ENCODE assay signal across 11 mouse cellular contexts in the genomic region with DNA sequence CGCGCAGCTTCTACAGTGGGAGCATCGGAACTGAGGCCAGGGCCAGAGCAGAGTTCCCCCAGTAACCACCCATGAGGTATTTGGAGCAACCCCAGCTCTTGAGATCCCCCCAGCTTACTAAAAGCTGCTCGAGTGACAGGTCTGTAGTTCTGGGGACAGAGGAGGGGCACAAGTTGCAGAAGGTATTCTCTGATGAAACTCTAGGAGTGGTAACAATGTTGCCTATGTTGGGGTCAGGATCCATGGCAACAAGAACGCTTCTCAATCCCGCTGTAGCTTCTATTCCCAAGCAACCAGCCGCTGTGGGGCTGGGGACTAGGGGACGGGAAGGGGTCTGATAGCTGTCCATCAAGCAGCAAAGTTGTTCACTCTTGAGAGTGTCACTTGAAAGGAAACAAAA.
DNase-seq lines count a peak whose midpoint lies in the region; ATAC-seq and TF ChIP-seq lines count a peak whose summit lies in the region.
"Had no signal": no experiment of that assay in that cellular context is flagged by ENCODE, and none has a peak within 500 bp of the region (broad histone marks: within the 10 kb centered on the region; RNA-seq: fewer than 3 reads in every experiment).

No protein-coding gene starts in this region.

- no peaks in the 10 kb centered on the region for H3K27me3 ChIP-seq in forebrain, postnatal 0 days (ENCODE audit: insufficient read depth, low read length)
- H3K27me3 ChIP-seq in forebrain, embryonic 14.5 days (replicated peaks; ENCODE audit: control insufficient read depth, insufficient read depth, low read length), result no peaks in the 10 kb centered on the region
- H3K27me3 ChIP-seq in kidney, postnatal 0 days (ENCODE audit: insufficient read depth, low read length), result no peaks in the 10 kb centered on the region
- H3K27me3 ChIP-seq in hindbrain, embryonic 15.5 days, result 0 out of 2 replicates have a peak, but pooled peaks cover 4% of the 10 kb centered on the region
- no peaks in the 10 kb centered on the region for H3K27me3 ChIP-seq in midbrain, postnatal 0 days (ENCODE audit: insufficient read depth, low read length)

- no peak overlapping the region for H3K27ac ChIP-seq in forebrain, postnatal 0 days (ENCODE audit: low read depth, low read length)
- H3K27ac ChIP-seq in forebrain, embryonic 14.5 days (ENCODE audit: low read depth, low read length), result no peak overlapping the region
- H3K27ac ChIP-seq in kidney, postnatal 0 days, result no peak overlapping the region
- no peak overlapping the region for H3K27ac ChIP-seq in hindbrain, embryonic 15.5 days (replicated peaks)
- no peak overlapping the region for H3K27ac ChIP-seq in midbrain, postnatal 0 days (ENCODE audit: low read depth, low read length)
- H3K27ac ChIP-seq: layer of hippocampus, adult 2 months had no signal

- no peaks in the 10 kb centered on the region for H3K9me3 ChIP-seq in forebrain, postnatal 0 days (ENCODE audit: low read length)
- no peaks in the 10 kb centered on the region for H3K9me3 ChIP-seq in forebrain, embryonic 14.5 days (replicated peaks; ENCODE audit: control insufficient read depth, low read length)
- H3K9me3 ChIP-seq in kidney, postnatal 0 days (replicated peaks; ENCODE audit: low read length), result no peaks in the 10 kb centered on the region
- no peaks in the 10 kb centered on the region for H3K9me3 ChIP-seq in hindbrain, embryonic 15.5 days
- no peaks in the 10 kb centered on the region for H3K9me3 ChIP-seq in midbrain, postnatal 0 days (ENCODE audit: low read length)

- no peaks in the 10 kb centered on the region for H3K4me1 ChIP-seq in forebrain, postnatal 0 days (ENCODE audit: insufficient read depth)
- no peaks in the 10 kb centered on the region for H3K4me1 ChIP-seq in forebrain, embryonic 14.5 days (ENCODE audit: control insufficient read depth, insufficient read depth, low read length)
- no peaks in the 10 kb centered on the region for H3K4me1 ChIP-seq in kidney, postnatal 0 days (replicated peaks; ENCODE audit: insufficient read depth, low read length)
- H3K4me1 ChIP-seq in hindbrain, embryonic 15.5 days (replicated peaks), result peaks cover 15% of the 10 kb centered on the region
- H3K4me1 ChIP-seq in midbrain, postnatal 0 days (ENCODE audit: insufficient read depth, low read length), result peaks cover 10% of the 10 kb centered on the region; the same call in 1 of the 2 replicates

- no peak for DNase-seq in forebrain, postnatal 0 days
- DNase-seq in forebrain, embryonic 14.5 days (ENCODE audit: low spot score), result no peak
- DNase-seq in kidney, postnatal 0 days (ENCODE audit: low spot score), result no peak
- no peak for DNase-seq in kidney, adult 9 months
- no peak for DNase-seq in midbrain, postnatal 0 days (ENCODE audit: low spot score)
- DNase-seq: thymus, adult 2 months had no signal

- H3K4me3 ChIP-seq in forebrain, postnatal 0 days (ENCODE audit: low read depth, low read length), result no peak overlapping the region
- H3K4me3 ChIP-seq in forebrain, embryonic 14.5 days (ENCODE audit: low read depth, low read length), result no peak overlapping the region
- no peak overlapping the region for H3K4me3 ChIP-seq in kidney, postnatal 0 days (replicated peaks; ENCODE audit: low read depth, low read length)
- H3K4me3 ChIP-seq in hindbrain, embryonic 15.5 days, result no peak overlapping the region
- no peak overlapping the region for H3K4me3 ChIP-seq in midbrain, postnatal 0 days (ENCODE audit: low read depth, low read length)
- H3K4me3 ChIP-seq: layer of hippocampus, adult 2 months had no signal

- 16% methylated on average over 8 of the region's 8 CpGs for WGBS in forebrain, postnatal 0 days
- WGBS in forebrain, embryonic 14.5 days, result 10% methylated on average over 8 of the region's 8 CpGs
- WGBS in kidney, postnatal 0 days, result 20% methylated on average over 8 of the region's 8 CpGs
- WGBS in hindbrain, embryonic 15.5 days, result 15% methylated on average over 8 of the region's 8 CpGs
- 13% methylated on average over 8 of the region's 8 CpGs for WGBS in midbrain, postnatal 0 days

- H3K4me2 ChIP-seq in forebrain, postnatal 0 days (ENCODE audit: low read depth), result no peak overlapping the region
- H3K4me2 ChIP-seq in forebrain, embryonic 14.5 days (ENCODE audit: low read length), result no peak overlapping the region
- H3K4me2 ChIP-seq in kidney, postnatal 0 days (ENCODE audit: low read length), result no peak overlapping the region
- no peak overlapping the region for H3K4me2 ChIP-seq in hindbrain, embryonic 15.5 days
- peak overlapping the region; percentile 4; the same call in 1 of the 2 replicates for H3K4me2 ChIP-seq in midbrain, postnatal 0 days (ENCODE audit: low read depth, low read length, poor library complexity, severe bottlenecking)

- H3K9ac ChIP-seq in forebrain, postnatal 0 days, result no peak overlapping the region
- no peak overlapping the region for H3K9ac ChIP-seq in forebrain, embryonic 14.5 days (ENCODE audit: low read length)
- H3K9ac ChIP-seq in kidney, postnatal 0 days (ENCODE audit: low read depth, low read length), result 0 out of 2 replicates have a peak overlapping the region, but pooled peaks have one; percentile 13
- H3K9ac ChIP-seq in hindbrain, embryonic 15.5 days, result no peak overlapping the region
- H3K9ac ChIP-seq in midbrain, postnatal 0 days (replicated peaks; ENCODE audit: low read length, poor library complexity, severe bottlenecking), result 0 out of 2 replicates have a peak overlapping the region, but pooled peaks have one; percentile 8

- TF ChIP-seq CTCF in forebrain, postnatal 0 days (IDR thresholded peaks at IDR 0.05; ENCODE audit: low read depth), result no peak
- TF ChIP-seq CTCF in kidney, postnatal 0 days (IDR thresholded peaks at IDR 0.05; ENCODE audit: low read depth), result no peak
- no peak for TF ChIP-seq CTCF in midbrain, postnatal 0 days (IDR thresholded peaks at IDR 0.05)

- ATAC-seq in forebrain, postnatal 0 days, result peak; percentile 47
- no peak for ATAC-seq in forebrain, embryonic 14.5 days
- ATAC-seq in kidney, postnatal 0 days (replicated peaks; ENCODE audit: low FRiP score, low read depth), result no peak
- ATAC-seq in hindbrain, embryonic 15.5 days (ENCODE audit: low FRiP score, low read depth), result peak; percentile 34; the same call in 1 of the 2 replicates
- ATAC-seq in midbrain, postnatal 0 days (ENCODE audit: low FRiP score), result peak; percentile 38
- no peak; the same call in 1 of the 2 replicates for ATAC-seq in frontal cortex, adult (ENCODE audit: low TSS enrichment)
- no peak for ATAC-seq in erythroid progenitor cell, adult 5-6 weeks (replicated peaks; ENCODE audit: low FRiP score, poor library complexity, severe bottlenecking)
- ATAC-seq: inflammation-experienced regulatory T-cells, adult 6 months had no signal

- H3K36me3 ChIP-seq in forebrain, postnatal 0 days (ENCODE audit: insufficient read depth), result no peaks in the 10 kb centered on the region
- H3K36me3 ChIP-seq in forebrain, embryonic 14.5 days (ENCODE audit: control insufficient read depth, insufficient read depth, low read length), result no peaks in the 10 kb centered on the region
- no peaks in the 10 kb centered on the region for H3K36me3 ChIP-seq in kidney, postnatal 0 days (ENCODE audit: insufficient read depth, low read length)
- H3K36me3 ChIP-seq in hindbrain, embryonic 15.5 days, result no peaks in the 10 kb centered on the region
- no peaks in the 10 kb centered on the region for H3K36me3 ChIP-seq in midbrain, postnatal 0 days (ENCODE audit: insufficient read depth, low read length)

Comparison
In these comparisons a context has a peak if more than half of its experiments do, and no peak if none do; other contexts are left out.
1. ATAC-seq: peak in forebrain, postnatal 0 days (single experiment), hindbrain, embryonic 15.5 days (single experiment) and midbrain, postnatal 0 days (single experiment); none in forebrain, embryonic 14.5 days (single experiment), kidney, postnatal 0 days (single experiment), frontal cortex, adult (single experiment) and erythroid progenitor cell, adult 5-6 weeks (single experiment).
2. H3K9ac ChIP-seq: peak in kidney, postnatal 0 days (single experiment) and midbrain, postnatal 0 days (single experiment); none in forebrain, postnatal 0 days (single experiment), forebrain, embryonic 14.5 days (single experiment) and hindbrain, embryonic 15.5 days (single experiment).